Mouse (Mus musculus): ENCODE results near the gene Apela. TPM values are rescaled to one million over a fixed set of nuclear protein-coding genes. Genes with fewer than 3 reads are reported as not detected.

Apela gene
- polyA plus RNA-seq, 1 experiment from 2014 or later: 1.9 TPM

DNA sequence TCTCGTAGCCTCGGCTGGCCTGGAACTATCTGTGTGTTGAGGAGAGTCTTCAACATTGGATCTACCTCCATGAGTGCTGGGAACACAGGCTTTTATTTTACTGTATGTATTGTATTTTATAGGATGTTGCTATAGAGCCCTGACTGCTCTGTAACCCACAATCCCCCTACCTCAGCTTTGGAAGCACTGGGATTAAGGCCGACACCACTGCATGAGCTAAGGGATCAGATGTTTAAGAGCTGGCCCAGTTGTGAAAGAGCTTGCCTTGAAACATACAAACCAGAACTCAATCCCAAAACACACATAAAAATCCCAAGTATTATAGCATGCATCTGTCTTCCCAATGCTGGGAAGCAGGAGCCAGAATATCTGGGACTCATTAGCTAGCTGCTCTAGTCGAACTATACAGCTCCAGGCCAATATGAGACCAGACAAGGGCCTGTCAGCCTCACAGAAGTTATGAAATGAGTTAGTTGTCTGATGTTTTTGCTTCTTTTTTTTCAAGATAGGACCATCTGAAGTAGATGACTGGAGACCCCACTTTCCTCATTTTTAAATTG, 38.2 kb downstream of the Apela start:
- H3K4me1 ChIP-seq (replicated peaks): no peaks in the 10 kb centered on the region
- 87% methylated on average over 4 of the region's 4 CpGs for WGBS
- DNase-seq (ENCODE audit: low spot score): no peak

DNA sequence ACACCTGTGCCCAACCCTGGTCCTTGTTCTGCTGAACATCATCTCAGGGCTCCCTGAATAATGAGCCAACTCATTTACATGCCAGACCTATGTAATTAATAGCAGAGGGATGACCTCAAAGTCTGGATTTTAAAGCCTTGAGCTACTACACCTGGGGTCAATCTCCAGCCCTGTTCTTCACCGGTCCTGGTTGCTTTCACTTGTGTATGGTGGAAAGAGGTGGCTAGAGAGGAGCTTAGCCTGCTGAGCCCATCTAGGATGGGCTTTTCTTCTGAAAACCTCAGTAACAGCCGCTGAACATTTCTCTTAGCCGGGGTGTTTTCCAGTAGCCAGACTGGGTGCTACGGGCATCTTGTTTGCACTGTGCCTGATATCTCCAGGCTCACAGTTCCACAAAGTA, 49.4 kb downstream of the Apela start, which contains the start of gene Trim75:
Gene Trim75 (minus strand): TSS at position 101 of the 400 bp plus-strand sequence.
- 95% methylated on average over 4 of the region's 4 CpGs for WGBS
- no peak for DNase-seq (ENCODE audit: low spot score)
- H3K36me3 ChIP-seq: no peaks in the 10 kb centered on the region
- H3K4me3 ChIP-seq: no peak within 1 kb of the TSS
- H3K27ac ChIP-seq: no peak within 1 kb of the TSS
- no peaks in the 10 kb centered on the region for H3K27me3 ChIP-seq (ENCODE audit: insufficient read depth, poor library complexity, severe bottlenecking)
- no peaks in the 10 kb centered on the region for H3K4me1 ChIP-seq (replicated peaks)
- no peaks in the 10 kb centered on the region for H3K9me3 ChIP-seq

More for the DNA sequence above, 38.2 kb downstream of the Apela start:
- Histone ChIP-seq H3K27ac (no peak overlapping the region), H3K36me3 (no peaks in the 10 kb centered on the region), H3K27me3 (ENCODE audit: insufficient read depth, poor library complexity, severe bottlenecking) (no peaks in the 10 kb centered on the region), H3K4me3 (no peak overlapping the region), H3K9me3 (no peaks in the 10 kb centered on the region)

DNA sequence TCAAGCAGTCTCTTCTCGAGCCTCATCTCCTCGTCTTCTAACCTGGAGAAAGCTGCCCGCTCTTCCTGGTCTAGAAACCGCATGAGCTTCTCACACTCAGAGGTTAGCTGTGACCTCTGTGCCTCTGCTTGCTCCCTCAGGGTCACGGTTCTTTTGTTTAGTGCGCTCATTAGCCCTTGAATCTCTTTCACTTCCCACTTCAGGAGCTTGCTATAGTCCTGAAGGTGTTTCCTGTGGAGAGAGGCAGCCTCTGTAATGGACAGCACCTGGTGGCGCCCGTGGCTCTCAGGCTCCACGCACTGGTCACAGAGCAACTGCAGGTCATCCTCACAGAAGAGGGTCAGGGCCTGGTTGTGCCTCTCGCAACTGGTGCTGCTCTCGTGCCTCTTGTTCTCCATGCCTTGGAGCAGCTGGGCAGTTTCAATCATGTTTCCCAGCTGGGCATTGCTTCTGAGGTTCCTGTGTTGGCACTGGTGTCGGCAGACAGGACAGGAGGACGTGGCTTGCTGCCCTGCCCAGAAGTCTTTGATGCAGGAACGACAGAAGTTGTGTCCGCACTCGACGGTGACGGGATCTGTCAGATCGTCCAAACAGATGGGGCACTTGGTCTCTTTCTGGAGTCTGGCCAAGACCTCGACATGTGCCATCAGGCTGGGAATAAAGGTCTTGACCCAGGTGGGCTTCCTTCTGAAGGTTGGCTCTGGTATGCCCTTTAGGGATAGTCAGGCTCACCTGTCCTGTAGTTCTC, 53.8 kb downstream of the Apela start:
- WGBS: 73% methylated on average over 20 of the region's 20 CpGs
- H3K9me3 ChIP-seq: no peaks in the 10 kb centered on the region
- no peaks in the 10 kb centered on the region for H3K36me3 ChIP-seq
- H3K4me1 ChIP-seq (replicated peaks): no peaks in the 10 kb centered on the region
- H3K27ac ChIP-seq: no peak overlapping the region
- DNase-seq (ENCODE audit: low spot score): no peak
- no peaks in the 10 kb centered on the region for H3K27me3 ChIP-seq (ENCODE audit: insufficient read depth, poor library complexity, severe bottlenecking)
- no peak overlapping the region for H3K4me3 ChIP-seq

Other genes with a start within 250 kb of the Apela start
- gene Klhl2, start 187.3 kb downstream of the Apela start, polyA plus RNA-seq (2016; fragmentation: Nextera tagmentation; extraction: Ambion mirVana): 11.5 and 13.0 TPM in 2 replicates
- gene Tmem192, start 90.2 kb downstream of the Apela start, polyA plus RNA-seq (2016; fragmentation: Nextera tagmentation; extraction: Ambion mirVana): 20.8 and 22.1 TPM in 2 replicates
- gene Trim75, start 49.5 kb downstream of the Apela start, polyA plus RNA-seq (2016; fragmentation: Nextera tagmentation; extraction: Ambion mirVana): not detected in 2 replicates
- not detected in 2 replicates for gene Trim61, start 18.8 kb downstream of the Apela start, polyA plus RNA-seq (2016; fragmentation: Nextera tagmentation; extraction: Ambion mirVana)
- gene Trim60, start 18.8 kb downstream of the Apela start, polyA plus RNA-seq (2016; fragmentation: Nextera tagmentation; extraction: Ambion mirVana): not detected in 2 replicates
- gene Gm10663, start 37.7 kb upstream of the Apela start, polyA plus RNA-seq (2016; fragmentation: Nextera tagmentation; extraction: Ambion mirVana): not detected in 2 replicates
- not detected in 2 replicates for gene BC030870, start 92.2 kb upstream of the Apela start, polyA plus RNA-seq (2016; fragmentation: Nextera tagmentation; extraction: Ambion mirVana)